Mouse (Mus musculus): ENCODE data around the gene Eif5. TPM values are rescaled to one million over a fixed set of nuclear protein-coding genes. Genes with fewer than 3 reads are reported as not detected.
"Not testable (repeated sequence)": the region's sequence is repeated elsewhere in the genome, so short reads cannot be mapped to it uniquely, and the experiment has no call there.

The Eif5 gene
- total RNA-seq (2021) = 100 to 1,000 TPM; 265 to 276 TPM

DNA sequence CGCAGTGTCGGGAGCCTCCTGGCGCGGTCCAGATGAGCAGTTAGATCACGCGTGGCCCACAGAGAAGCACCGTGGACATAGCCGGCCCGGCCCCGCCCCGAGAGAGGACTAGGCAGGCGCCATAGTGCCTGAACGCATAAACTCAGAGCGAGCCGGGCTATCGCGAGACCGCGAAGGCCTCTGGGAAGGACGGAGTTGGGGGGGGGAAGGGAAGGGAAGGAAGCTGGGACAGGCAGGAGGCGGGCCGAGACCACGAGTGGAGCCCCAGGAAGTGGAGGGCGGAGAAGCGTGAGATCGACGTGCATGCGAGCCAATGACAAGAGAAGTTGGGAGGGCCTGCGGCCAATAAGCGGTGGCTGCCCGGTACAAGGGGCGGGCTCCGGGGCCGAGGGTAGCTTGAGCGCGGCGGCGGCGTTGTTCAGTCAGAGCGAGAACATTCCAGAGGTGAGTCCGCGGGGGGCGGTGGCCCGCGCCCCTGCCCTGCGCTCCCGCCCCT lies at the start of gene Eif5:
Gene Eif5, plus strand, starts transcription at position 221 of the 496 bp plus-strand sequence.
- peak; percentile 99 for DNase-seq (ENCODE audit: extremely low spot score in 1 of 2, low spot score in 2 of 2)
- intact Hi-C loops (cut with DNase I) = loop anchor here (5.0 kb wide), 1 partner anchor 34 kb away; the partner anchor contains the start of gene Mark3

DNA sequence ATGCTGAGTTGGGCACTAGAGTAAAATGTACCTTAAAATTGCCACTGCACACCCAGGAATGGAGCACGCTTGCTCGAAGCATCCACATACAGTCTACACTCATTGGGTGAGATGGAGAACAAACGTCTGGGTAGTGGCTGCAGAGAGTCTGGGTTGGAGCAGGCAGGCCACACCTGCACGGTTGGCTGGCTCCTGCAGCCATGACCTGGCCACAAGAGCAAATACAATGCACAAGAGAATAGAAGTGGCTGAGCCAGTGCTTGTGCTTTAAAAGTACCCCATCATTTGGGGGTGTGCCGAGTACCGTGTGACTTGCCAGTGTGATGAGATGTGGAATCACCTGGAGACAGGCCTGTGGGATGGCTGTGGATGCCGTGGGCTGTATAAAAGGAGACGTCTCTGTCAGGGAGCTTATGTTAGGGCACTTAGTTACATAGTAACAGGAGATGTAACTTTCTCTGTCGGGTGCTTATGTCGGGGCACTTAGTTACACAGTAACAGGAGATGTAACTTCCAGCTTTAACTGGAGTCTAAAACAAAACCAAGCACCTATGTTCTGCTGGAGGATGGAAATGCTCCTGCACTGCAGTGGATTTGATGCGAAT lies 48.5 kb upstream of the Eif5 start:
- DNase-seq (ENCODE audit: extremely low spot score in 1 of 2, low spot score in 2 of 2) = no peak

DNA sequence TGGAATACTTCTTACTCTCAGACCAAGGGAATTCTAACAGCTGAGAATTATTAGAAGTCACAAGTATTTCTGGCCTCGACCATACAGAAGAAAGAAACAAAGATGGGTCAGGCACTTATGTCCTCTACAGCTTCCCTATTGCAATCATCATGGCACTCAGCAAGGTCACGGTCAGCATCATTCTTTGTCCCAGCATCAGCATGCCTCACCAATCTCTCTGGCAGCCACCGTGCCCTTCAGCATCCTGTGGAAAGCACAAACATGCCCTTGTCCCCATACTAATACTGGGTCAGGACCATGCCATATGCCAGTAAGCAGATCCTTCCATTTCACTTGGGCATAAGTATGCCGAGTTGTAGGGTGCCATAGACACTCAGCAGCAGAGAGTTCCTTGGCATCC lies 42.9 kb upstream of the Eif5 start:
- intact Hi-C loops (cut with DNase I) = no loop called here
- no peak for DNase-seq (ENCODE audit: extremely low spot score in 1 of 2, low spot score in 2 of 2)

More for the DNA sequence above, 48.5 kb upstream of the Eif5 start:
- intact Hi-C loops (cut with DNase I) = no loop called here

DNA sequence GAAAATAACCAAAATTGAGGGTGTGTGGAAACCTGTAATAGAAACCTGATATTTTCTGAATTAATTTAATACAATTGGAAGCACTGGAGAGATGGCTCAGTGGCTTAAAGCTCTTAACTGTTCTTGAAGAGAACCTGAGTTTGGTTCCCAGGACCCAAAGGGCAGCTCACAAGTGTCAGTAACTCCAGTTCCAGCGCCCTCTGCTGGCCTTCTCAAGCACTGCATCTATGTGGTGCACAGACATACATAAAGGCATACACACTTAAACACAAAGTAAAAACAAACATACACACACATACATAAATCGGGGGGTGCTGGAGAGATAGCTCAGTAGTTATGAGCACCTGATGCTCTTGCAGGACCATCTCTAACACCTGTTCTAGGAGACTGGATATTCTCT lies 40.7 kb upstream of the Eif5 start:
- intact Hi-C loops (cut with DNase I) = no loop called here
- no peak for DNase-seq (ENCODE audit: extremely low spot score in 1 of 2, low spot score in 2 of 2)

DNA sequence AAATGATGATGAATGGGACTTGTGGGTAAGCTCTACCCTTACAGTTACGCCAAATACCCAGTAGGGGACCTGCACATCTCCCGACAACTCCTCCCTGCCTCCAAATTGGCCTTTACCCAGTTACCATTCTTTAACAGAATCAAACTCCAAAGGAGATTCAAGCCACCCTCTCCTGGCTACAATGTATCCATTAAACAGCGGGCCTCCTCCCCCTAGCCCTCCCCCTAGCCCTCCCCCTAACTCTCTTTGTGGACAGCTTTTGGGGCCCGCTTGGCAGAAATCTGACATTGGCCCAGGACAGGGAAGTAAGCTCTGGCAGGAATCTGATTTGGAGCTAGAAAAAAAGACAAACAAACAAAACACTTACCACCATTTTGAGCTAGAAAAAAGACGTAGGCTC lies 38.2 kb upstream of the Eif5 start:
- intact Hi-C loops (cut with DNase I) = no loop called here
- DNase-seq (ENCODE audit: extremely low spot score in 1 of 2, low spot score in 2 of 2) = no peak

DNA sequence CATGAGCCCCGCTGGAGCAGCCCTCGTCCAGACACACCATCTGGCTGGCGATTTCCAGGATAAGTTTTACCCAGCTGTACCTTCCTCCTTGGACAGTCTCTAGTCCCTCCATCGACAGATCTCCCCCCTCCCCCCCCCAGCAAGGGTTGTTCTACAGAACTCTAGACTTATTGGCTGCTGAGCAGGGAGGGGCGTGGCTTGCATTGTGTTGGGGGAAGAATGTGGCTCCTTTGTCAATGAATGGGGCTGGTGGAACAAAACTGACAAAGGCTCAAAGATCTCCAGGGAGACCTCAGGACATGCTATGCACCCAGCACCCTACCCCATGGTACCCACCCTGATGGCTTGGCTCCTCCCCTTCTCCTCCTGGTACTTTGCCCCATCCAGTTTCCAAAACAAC lies 37.1 kb upstream of the Eif5 start:
- no peak for DNase-seq (ENCODE audit: extremely low spot score in 1 of 2, low spot score in 2 of 2)
- intact Hi-C loops (cut with DNase I) = no loop called here

DNA sequence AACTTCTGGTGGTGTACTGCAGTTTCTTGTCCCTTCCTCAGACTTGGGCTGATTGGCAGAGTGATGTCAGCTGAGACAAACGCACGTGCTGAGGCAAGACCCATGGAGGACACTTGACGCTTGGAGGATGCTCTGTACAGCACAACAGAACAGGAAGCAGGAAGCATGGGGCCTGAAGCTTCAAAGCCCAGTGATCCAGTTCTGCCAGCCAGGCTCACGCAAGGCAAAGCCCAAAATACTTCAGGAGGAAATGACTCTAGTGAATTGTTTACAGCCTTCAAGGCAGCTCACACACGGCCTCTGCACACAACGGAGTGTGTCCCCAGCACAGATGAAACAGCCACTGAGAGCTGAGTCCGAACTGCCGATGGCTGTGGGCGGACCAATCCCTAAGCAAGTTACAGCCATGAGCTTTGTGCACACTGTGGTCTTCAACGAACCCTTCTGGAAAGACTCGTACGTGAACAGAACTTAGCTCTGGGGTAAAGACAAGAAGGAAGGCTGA lies 34.7 kb upstream of the Eif5 start:
- peak in 1 of 2 experiments; percentile 30 for DNase-seq (ENCODE audit: extremely low spot score in 1 of 2, low spot score in 2 of 2)
- intact Hi-C loops (cut with DNase I) = no loop called here

DNA sequence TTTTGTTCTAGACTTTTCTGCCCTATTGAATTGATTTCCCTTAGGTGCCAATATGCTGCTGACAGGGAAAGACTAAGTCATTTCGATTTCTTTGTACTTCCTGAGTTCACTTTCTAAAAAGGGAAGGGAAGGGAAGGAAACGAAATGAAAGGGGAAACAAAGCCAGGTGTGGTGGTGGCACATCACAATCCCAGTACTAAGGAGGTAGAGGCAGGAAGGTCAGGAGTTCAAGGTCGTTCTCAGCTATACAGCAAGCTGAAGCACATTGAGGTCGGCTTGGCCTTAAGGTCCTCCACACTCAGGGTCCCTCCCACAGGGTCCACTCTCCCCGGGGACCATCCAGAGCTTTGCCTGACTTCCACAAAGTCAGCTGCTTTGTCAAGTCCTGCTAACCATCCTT lies 34.2 kb upstream of the Eif5 start:
- intact Hi-C loops (cut with DNase I) = no loop called here

DNA sequence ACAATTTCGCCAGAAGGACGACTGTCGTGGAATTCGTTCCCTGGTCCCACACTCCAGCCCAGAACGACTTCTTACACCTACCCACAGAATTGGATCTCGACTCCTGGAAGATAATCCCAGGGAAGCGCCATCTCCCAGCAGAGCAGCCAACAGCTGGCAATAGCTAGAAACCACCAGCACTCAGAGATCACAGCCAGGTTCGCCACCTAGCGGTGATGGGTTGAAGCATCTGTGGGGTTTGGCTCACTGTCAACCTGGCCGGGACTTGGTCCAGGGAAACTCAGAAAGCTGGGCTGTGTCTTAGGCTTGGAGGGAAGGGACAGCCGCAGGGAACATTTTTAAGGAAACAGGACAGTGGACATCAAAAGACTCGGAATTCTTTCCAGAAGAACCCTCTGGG lies 32.9 kb upstream of the Eif5 start:
- intact Hi-C loops (cut with DNase I) = no loop called here
- DNase-seq (ENCODE audit: extremely low spot score in 1 of 2, low spot score in 2 of 2) = peak; percentile 92 to 94

More for the DNA sequence above, 34.2 kb upstream of the Eif5 start:
- DNase-seq (ENCODE audit: extremely low spot score in 1 of 2, low spot score in 2 of 2) = no peak

DNA sequence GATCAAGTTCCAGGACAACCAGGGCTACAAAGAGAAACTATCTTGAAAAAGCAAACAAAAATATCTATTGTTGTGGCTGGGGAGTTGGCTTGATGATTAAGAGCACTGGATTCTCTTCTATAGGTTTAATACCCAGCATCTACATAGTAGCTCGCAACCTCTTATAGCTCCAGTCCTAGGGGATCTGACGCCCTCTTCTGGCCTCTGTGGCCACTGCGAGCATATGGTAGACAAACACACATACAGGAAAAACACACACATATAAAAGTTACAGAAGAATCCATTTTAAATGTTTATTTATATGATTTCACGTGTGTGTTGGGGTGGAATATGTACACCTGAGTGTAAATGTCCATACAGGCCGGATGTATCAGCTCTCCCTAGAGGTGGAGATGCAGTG lies 30.8 kb upstream of the Eif5 start:
- intact Hi-C loops (cut with DNase I) = no loop called here
- no peak for DNase-seq (ENCODE audit: extremely low spot score in 1 of 2, low spot score in 2 of 2)

DNA sequence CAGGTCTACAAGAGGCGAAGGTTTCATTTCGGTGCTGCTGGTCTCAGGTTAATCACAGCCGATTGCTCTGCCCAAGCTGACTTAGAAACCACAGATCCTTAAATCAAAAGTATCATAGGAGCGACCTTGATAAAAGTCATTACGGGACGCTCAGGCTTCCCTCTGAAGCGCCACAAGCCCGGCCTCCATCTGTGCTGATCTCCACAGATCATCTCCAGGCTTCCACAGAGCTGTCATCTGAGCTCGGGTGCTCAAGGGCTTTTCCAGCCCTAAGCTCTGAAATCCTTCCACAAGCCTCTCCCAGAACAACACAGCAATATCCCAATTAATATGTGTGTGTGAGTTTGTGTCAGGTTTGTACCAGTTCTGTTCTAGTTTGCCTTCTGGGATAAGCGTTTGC lies 29.9 kb upstream of the Eif5 start:
- intact Hi-C loops (cut with DNase I) = no loop called here
- no peak for DNase-seq (ENCODE audit: extremely low spot score in 1 of 2, low spot score in 2 of 2)

DNA sequence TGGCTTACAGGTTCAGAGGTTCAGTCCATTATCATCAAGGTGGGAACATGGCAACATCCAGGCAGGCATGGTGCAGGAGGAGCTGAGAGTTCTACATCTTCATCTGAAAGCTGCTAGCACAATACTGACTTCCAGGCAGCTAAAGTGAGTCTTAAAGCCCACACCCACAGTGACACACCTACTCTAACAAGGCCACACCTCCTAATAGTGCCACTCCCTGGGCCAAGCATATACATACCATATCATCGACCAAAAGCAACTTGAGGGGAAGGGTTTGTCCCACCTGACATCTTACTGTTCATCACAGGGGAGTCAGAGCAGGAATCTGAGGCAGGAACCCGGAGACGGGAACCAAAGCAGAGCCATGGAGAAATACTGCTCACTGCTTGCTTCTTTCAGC lies 29.4 kb upstream of the Eif5 start:
- intact Hi-C loops (cut with DNase I); DNase-seq (ENCODE audit: extremely low spot score in 1 of 2, low spot score in 2 of 2): not testable (repeated sequence)

DNA sequence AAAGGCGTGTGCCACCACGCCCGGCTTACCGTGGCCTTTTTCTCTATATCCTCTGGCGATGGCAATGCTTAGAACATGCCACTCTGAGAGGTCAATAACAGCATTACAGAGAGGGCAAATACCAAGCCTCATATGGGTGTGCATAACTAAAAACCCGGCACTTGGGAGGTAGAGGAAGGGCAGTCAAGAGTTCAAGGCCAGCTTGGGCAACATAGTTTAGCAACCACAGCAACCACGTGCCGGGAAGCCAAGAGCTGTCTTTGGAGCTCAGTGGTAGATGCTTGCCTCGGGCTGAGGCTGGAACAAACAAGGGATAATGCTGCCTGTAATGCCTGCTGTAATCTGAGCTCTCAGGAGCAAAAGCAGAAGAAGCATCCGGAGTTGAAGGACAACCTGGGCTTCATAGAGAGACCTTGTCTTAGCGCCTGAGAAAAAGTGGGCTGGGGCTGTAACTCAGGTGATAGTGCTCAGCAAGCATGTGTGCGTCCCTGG lies 25.2 kb upstream of the Eif5 start:
- DNase-seq (ENCODE audit: extremely low spot score in 1 of 2, low spot score in 2 of 2) = no peak
- intact Hi-C loops (cut with DNase I) = no loop called here

DNA sequence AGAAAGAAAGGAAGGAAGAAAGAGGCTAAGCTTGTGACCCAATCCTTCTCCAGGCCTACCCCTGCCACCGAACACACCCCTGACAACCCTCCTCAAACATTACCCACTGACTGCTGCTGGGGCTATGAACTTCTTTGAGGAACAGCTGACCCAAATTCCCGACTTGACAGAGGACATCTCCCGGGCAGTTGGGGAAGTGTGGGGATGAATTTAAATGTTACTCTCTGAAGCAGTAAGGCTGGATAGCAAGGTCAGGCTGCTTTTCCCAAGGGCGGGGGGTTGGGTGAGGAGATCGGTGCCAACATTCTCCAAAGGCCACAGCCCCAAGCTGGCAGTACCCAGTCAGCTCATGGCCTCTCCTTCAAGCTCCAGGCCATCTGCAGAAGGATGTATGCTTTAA lies 24.1 kb upstream of the Eif5 start:
- DNase-seq (ENCODE audit: extremely low spot score in 1 of 2, low spot score in 2 of 2) = peak in 1 of 2 experiments; percentile 57
- intact Hi-C loops (cut with DNase I) = no loop called here

DNA sequence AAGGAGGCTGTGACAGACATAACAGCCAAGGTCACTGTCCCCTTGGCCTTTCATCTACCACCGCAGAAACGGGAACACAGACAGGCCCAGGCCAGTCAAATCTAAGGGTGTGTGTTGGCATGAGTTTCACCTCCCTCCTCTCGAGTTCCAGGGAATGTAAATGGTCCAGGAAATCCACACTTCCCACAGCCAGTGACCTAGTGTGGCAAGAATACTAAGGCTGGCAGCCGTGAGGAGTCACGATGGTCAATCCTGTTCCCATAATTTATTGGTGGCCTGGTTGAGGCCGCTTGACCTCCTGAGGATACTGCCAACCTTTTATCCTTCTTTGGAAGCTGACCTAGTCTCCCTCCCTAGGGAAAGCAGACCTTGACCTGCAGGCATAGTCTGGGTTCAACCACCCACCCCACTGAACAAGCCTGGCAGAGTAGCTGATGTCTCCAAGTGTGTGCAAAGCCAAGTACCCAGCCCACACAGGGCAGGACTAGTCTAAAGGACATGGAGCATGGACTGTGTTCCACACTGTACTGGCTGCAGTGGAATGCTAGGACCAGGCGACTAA lies 23.5 kb upstream of the Eif5 start:
- no peak for DNase-seq (ENCODE audit: extremely low spot score in 1 of 2, low spot score in 2 of 2)
- intact Hi-C loops (cut with DNase I) = no loop called here

DNA sequence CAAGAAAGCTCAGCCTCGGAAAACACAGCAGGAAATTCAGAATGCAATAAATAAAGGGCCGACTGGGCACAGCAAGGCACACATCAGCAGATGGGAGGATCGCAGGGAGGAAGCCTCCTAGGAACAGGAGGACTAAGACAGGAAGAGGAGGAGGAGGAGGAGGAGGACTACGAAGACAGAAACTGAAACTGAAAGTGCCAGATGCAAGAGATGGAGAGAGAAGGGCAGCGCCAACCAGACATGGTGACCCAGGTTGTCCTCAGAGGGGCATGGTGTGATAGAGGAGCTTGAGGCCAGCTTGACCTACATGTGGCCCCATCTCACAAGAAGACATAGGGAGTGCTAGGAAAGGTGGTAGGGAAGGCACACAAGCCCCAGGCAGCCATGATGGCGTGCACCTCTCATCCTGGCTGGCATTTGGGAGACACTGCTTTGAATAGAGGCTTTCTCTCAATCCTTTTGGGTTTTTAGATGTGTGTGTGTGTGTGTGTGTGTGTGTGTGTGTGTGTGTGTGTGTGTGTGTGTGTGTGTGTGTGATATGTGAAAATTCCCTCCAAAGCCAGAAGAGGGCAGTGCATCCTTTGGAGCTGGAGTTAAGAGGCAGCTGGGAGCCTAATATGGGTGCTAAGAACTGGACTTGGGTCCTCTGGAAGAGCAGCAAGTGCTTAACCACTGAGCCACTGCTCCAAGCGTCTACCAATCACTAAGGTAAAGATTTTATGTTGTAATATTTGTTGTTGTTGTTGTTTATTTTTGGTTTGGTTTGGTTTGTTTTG lies 22.8 kb upstream of the Eif5 start:
- intact Hi-C loops (cut with DNase I) = no loop called here
- DNase-seq (ENCODE audit: extremely low spot score in 1 of 2, low spot score in 2 of 2) = no peak

DNA sequence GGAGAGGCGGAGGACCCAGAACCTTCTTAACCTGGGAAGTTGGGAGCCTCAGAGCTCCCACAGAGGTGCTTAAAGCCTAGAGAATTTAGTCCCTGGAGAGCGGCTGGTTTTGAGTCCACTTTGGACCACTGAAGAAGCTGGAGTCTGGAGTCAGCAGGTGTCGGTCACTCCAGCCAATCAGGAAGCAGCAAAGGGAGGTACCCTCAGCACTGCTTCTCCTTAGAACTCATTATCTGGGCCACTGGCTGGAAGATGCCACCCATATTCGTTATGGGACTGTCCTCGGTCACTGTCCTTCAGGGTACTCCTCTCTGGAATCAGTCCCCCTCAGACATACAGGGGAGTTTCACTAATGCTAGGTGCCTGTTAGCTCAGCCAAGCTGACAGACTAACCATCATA lies 21.9 kb upstream of the Eif5 start:
- intact Hi-C loops (cut with DNase I) = no loop called here
- DNase-seq (ENCODE audit: extremely low spot score in 1 of 2, low spot score in 2 of 2) = no peak

DNA sequence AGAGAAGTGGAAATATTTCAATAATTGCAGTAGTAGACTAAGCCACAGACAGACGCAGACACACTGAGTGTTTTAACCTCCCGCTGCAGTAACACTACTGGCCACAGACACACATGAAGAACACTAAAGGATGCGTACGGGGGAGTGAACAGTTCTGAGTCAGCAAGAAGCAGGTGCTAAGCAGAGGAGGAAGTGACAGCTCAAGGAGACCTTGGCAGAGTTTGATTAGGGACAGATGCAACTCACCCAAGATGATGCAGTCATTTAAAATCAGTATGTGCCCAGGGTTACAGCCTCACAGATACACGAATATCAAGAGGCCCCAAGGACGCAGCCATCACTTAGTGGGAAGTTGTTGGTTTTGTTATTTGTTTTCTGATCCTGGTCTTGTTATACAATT lies 21.0 kb upstream of the Eif5 start:
- DNase-seq (ENCODE audit: extremely low spot score in 1 of 2, low spot score in 2 of 2) = no peak
- intact Hi-C loops (cut with DNase I) = no loop called here

DNA sequence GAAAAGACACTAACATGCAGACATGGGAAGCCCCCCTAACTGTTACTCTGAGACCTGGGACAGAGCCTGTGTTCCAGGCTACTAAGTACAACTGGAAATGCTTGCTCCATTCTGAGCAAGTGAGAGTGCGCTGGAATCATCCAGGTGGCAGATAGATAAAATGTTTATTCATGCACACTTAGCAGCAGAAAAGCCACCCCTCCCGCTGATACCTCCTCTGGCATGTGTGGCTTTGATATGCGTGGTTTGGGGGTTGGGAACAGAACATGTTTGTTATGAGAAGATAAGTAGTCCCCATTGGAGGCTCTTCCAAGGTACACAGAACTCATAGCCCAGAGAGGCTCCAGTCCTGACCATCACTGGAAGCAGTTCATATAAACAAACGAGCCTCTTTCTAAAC lies 19.9 kb upstream of the Eif5 start:
- intact Hi-C loops (cut with DNase I) = no loop called here

DNA sequence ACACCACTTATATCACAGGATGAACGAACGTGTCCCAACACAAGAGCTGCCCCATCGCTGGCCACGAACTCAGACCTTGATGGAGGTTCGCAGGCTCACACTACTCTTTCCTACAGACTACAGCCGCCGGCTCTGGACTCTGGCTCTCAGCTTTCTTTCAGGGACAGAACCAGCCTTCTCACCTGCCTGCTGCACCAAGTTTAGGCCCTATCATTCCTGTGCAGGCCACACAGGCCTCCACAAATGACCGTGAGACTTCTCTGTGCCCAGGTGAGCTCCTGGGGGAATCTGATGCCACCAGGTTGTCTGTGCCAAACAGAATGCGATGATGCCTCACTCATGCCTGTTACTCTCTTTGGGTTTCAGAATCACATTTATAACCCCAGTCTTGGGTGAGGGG lies 19.4 kb upstream of the Eif5 start:
- intact Hi-C loops (cut with DNase I) = no loop called here

More for the DNA sequence above, 19.9 kb upstream of the Eif5 start:
- DNase-seq (ENCODE audit: extremely low spot score in 1 of 2, low spot score in 2 of 2) = no peak

More for the DNA sequence above, 19.4 kb upstream of the Eif5 start:
- no peak for DNase-seq (ENCODE audit: extremely low spot score in 1 of 2, low spot score in 2 of 2)
